Mouse (Mus musculus): Measurements from ENCODE around the gene Cel. TPM values are rescaled to one million over a fixed set of nuclear protein-coding genes. Genes with fewer than 3 reads are reported as not detected.

The Cel gene
- polyA plus RNA-seq, 1 experiment = 0.49 TPM

DNA sequence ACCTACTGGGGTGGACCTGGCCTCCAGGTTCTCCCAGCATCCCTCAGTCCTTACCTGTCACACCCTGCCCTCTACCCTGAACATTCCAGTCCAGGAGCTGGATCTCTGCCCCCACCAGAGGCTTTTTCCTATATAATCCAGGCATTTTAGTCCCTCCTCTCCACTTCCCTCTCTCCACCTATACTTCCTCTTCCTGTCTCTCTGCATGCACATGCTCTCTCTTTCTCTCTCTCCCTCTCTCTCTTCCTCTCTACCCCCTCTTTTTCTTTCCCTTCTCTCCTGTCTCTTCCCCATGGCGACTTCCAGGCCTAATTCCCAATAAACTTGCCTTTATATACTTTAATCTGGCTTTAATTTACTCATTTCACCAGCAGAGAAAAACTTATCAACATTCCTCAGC, 25.4 kb upstream of the Cel start:
- no peak for DNase-seq
- Histone ChIP-seq H3K27me3 (ENCODE audit: control insufficient read depth, insufficient read depth, low read length) (no peaks in the 10 kb centered on the region), H3K4me3 (ENCODE audit: control insufficient read depth, insufficient read depth, low read length) (no peak overlapping the region), H3K27ac (ENCODE audit: control insufficient read depth, insufficient read depth, low read length) (no peak overlapping the region), H3K4me1 (replicated peaks; ENCODE audit: control insufficient read depth, insufficient read depth, low read length) (no peaks in the 10 kb centered on the region), H3K36me3 (ENCODE audit: control insufficient read depth, insufficient read depth, low read length) (no peaks in the 10 kb centered on the region)
- no peak for TF ChIP-seq CTCF (IDR thresholded peaks at IDR 0.05; ENCODE audit: borderline replicate concordance, control insufficient read depth, extremely low read depth, insufficient read depth, low read length, poor library complexity)
- no peak for TF ChIP-seq POLR2A (IDR thresholded peaks at IDR 0.05; ENCODE audit: control insufficient read depth, extremely low read depth, insufficient read depth, low read length, poor library complexity)
- 30% methylated on average over 1 of the region's 1 CpGs for WGBS

- no peaks in the 10 kb centered on the region for H3K27me3 ChIP-seq (ENCODE audit: control insufficient read depth, insufficient read depth, low read length)
- 47% methylated on average over 2 of the region's 2 CpGs for WGBS
- no peak for TF ChIP-seq CTCF (IDR thresholded peaks at IDR 0.05; ENCODE audit: borderline replicate concordance, control insufficient read depth, extremely low read depth, insufficient read depth, low read length, poor library complexity)
- TF ChIP-seq POLR2A (IDR thresholded peaks at IDR 0.05; ENCODE audit: control insufficient read depth, extremely low read depth, insufficient read depth, low read length, poor library complexity) = no peak
- no peak for DNase-seq
- H3K4me1 ChIP-seq (replicated peaks; ENCODE audit: control insufficient read depth, insufficient read depth, low read length) = peaks cover 4% of the 10 kb centered on the region; the same call in 1 of the 2 replicates
- H3K36me3 ChIP-seq (ENCODE audit: control insufficient read depth, insufficient read depth, low read length) = no peaks in the 10 kb centered on the region
- H3K4me3 ChIP-seq (ENCODE audit: control insufficient read depth, insufficient read depth, low read length) = no peak overlapping the region
- H3K27ac ChIP-seq (ENCODE audit: control insufficient read depth, insufficient read depth, low read length) = no peak overlapping the region
Measured at GRCm38 (mm10) chr2:28585730-28586129, 22.5 kb upstream of the Cel start.

DNA sequence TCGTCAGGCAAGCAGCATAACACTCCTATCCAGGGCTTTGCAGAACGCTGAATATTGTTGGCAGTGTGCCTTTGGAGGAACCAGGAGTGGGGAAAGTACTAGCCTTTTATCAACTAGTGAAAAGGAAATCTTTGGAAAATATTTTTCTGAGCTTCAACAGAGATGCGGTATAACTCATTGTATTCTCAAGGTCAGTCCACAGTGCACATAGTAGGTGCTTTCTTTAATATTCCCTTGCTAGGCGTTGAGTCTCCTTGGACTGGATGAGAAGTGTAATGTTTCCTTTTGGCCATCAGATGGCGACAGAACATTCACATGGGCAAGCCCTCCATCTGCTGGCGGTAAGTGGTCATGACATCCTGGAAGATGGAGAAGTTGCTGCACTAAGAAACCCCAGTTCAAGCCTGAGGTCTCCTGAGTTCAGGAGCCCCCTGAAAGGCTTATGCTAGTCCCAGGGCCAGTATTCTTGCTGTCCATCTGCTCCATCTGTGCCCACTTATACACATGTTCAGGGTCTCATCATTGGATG, 21.9 kb upstream of the Cel start:
- no peak overlapping the region for H3K4me3 ChIP-seq (ENCODE audit: control insufficient read depth, insufficient read depth, low read length)
- no peaks in the 10 kb centered on the region for H3K36me3 ChIP-seq (ENCODE audit: control insufficient read depth, insufficient read depth, low read length)
- peaks cover 4% of the 10 kb centered on the region; the same call in 1 of the 2 replicates for H3K4me1 ChIP-seq (replicated peaks; ENCODE audit: control insufficient read depth, insufficient read depth, low read length)
- H3K27ac ChIP-seq (ENCODE audit: control insufficient read depth, insufficient read depth, low read length) = no peak overlapping the region
- 19% methylated on average over 6 of the region's 6 CpGs for WGBS
- H3K27me3 ChIP-seq (ENCODE audit: control insufficient read depth, insufficient read depth, low read length) = no peaks in the 10 kb centered on the region
- no peak for TF ChIP-seq POLR2A (IDR thresholded peaks at IDR 0.05; ENCODE audit: control insufficient read depth, extremely low read depth, insufficient read depth, low read length, poor library complexity)
- TF ChIP-seq CTCF (IDR thresholded peaks at IDR 0.05; ENCODE audit: borderline replicate concordance, control insufficient read depth, extremely low read depth, insufficient read depth, low read length, poor library complexity) = peak; percentile 43; the same call in 1 of the 2 replicates
- DNase-seq = peak; percentile 82

- TF ChIP-seq POLR2A (IDR thresholded peaks at IDR 0.05; ENCODE audit: control insufficient read depth, extremely low read depth, insufficient read depth, low read length, poor library complexity) (no peak), CTCF (IDR thresholded peaks at IDR 0.05; ENCODE audit: borderline replicate concordance, control insufficient read depth, extremely low read depth, insufficient read depth, low read length, poor library complexity) (no peak)
- Histone ChIP-seq H3K4me3 (ENCODE audit: control insufficient read depth, insufficient read depth, low read length) (peak within 1 kb of the TSS; percentile 91), H3K27ac (ENCODE audit: control insufficient read depth, insufficient read depth, low read length) (peak within 1 kb of the TSS; percentile 51; the same call in 1 of the 2 replicates), H3K27me3 (ENCODE audit: control insufficient read depth, insufficient read depth, low read length) (no peaks in the 10 kb centered on the region), H3K36me3 (ENCODE audit: control insufficient read depth, insufficient read depth, low read length) (peaks cover 5% of the 10 kb centered on the region; the same call in 1 of the 2 replicates), H3K4me1 (replicated peaks; ENCODE audit: control insufficient read depth, insufficient read depth, low read length) (peaks cover 4% of the 10 kb centered on the region; the same call in 1 of the 2 replicates)
- WGBS = 86% methylated on average over 9 of the region's 9 CpGs
- DNase-seq = no peak
Measured at GRCm38 (mm10) chr2:28583651-28584050, 20.4 kb upstream of the Cel start, which contains the start of gene Gtf3c5. TSS of gene Gtf3c5 (minus strand) at chr2:28583751.

DNA sequence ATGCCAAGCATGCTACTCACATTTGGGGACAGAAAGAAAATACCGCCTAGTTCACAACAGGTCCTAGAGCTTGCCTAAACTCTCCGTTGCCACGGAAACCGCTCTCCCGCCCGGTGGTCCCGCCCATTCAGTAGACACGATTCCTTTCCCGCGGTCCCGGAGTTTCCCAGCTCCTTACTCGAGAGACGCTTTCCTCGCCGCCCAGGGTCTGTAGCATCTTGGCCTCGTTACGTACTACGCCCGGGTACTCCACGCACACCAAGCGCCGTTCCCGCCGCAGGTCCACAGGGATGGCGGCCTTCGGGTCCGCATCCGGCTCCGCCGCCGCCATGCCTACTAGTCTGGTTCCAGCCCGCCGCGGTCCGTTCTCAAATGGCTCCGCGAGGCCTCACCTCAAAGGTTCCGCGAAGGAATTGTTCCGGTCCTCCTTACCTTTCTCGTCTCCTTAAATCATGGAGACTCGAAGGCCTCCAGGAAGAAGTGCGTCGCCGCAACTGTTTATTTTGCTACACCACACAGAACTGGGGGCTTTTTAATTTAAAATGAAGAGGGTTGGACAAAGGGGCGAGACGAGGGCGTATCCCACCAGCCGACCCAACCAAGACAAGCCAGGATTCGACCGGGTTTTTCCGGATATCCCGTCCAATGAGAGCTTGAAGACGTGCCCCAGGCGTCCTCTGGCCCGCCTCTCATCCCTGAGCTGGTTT, 19.6 kb upstream of the Cel start:
- H3K36me3 ChIP-seq (ENCODE audit: control insufficient read depth, insufficient read depth, low read length) = peaks cover 6% of the 10 kb centered on the region; the same call in 1 of the 2 replicates
- peak overlapping the region; percentile 91 for H3K4me3 ChIP-seq (ENCODE audit: control insufficient read depth, insufficient read depth, low read length)
- WGBS = under 1% methylated on average over 56 of the region's 56 CpGs
- no peak for TF ChIP-seq CTCF (IDR thresholded peaks at IDR 0.05; ENCODE audit: borderline replicate concordance, control insufficient read depth, extremely low read depth, insufficient read depth, low read length, poor library complexity)
- TF ChIP-seq POLR2A (IDR thresholded peaks at IDR 0.05; ENCODE audit: control insufficient read depth, extremely low read depth, insufficient read depth, low read length, poor library complexity) = peak; percentile 13; the same call in 1 of the 2 replicates
- peak overlapping the region; percentile 51; the same call in 1 of the 2 replicates for H3K27ac ChIP-seq (ENCODE audit: control insufficient read depth, insufficient read depth, low read length)
- H3K27me3 ChIP-seq (ENCODE audit: control insufficient read depth, insufficient read depth, low read length) = no peaks in the 10 kb centered on the region
- H3K4me1 ChIP-seq (replicated peaks; ENCODE audit: control insufficient read depth, insufficient read depth, low read length) = peaks cover 4% of the 10 kb centered on the region; the same call in 1 of the 2 replicates
- DNase-seq = peak; percentile 87

GRCm38 (mm10) chr2:28578003-28578402, 14.8 kb upstream of the Cel start:
- WGBS = 85% methylated on average over 5 of the region's 5 CpGs
- Histone ChIP-seq H3K27ac (ENCODE audit: control insufficient read depth, insufficient read depth, low read length) (no peak overlapping the region), H3K4me3 (ENCODE audit: control insufficient read depth, insufficient read depth, low read length) (no peak overlapping the region), H3K4me1 (replicated peaks; ENCODE audit: control insufficient read depth, insufficient read depth, low read length) (peaks cover 4% of the 10 kb centered on the region; the same call in 1 of the 2 replicates), H3K36me3 (ENCODE audit: control insufficient read depth, insufficient read depth, low read length) (peaks cover 24% of the 10 kb centered on the region), H3K27me3 (ENCODE audit: control insufficient read depth, insufficient read depth, low read length) (no peaks in the 10 kb centered on the region)
- peak; percentile 42 for DNase-seq
- TF ChIP-seq POLR2A (IDR thresholded peaks at IDR 0.05; ENCODE audit: control insufficient read depth, extremely low read depth, insufficient read depth, low read length, poor library complexity) (no peak), CTCF (IDR thresholded peaks at IDR 0.05; ENCODE audit: borderline replicate concordance, control insufficient read depth, extremely low read depth, insufficient read depth, low read length, poor library complexity) (peak; percentile 47; the same call in 1 of the 2 replicates)
